Mouse (Mus musculus) megakaryocyte, embryonic 14.5 days (primary cell): ENCODE data around the gene Dach1. TPM values are rescaled to one million over a fixed set of nuclear protein-coding genes. Genes with fewer than 3 reads are reported as not detected.

ENCODE experiments used
- H3K27me3 ChIP-seq: replicated peaks from 2 replicates; pipeline ENCODE3; 2012; ENCODE audit warnings: inconsistent platforms
- H3K36me3 ChIP-seq: replicated peaks from 2 replicates; pipeline ENCODE3; 2012; ENCODE audit warnings: low read length, inconsistent platforms, mixed read lengths
- H3K4me1 ChIP-seq: 2 replicates; pipeline ENCODE4 v1.6.1; 2012; ENCODE audit warnings: inconsistent platforms
- H3K4me3 ChIP-seq: replicated peaks from 2 replicates; pipeline ENCODE3; 2012; ENCODE audit warnings: moderate library complexity, mild to moderate bottlenecking, inconsistent platforms
- H3K9me3 ChIP-seq: 2 replicates; pipeline ENCODE4 v1.6.1; 2012; ENCODE audit warnings: inconsistent platforms
- FLI1 ChIP-seq: IDR thresholded peaks from 2 replicates; pipeline ENCODE4 v1.6.1; 2012; ENCODE audit warnings: low read length, inconsistent platforms, mixed read lengths
- GATA1 ChIP-seq: IDR thresholded peaks from 3 replicates; pipeline ENCODE4 v1.6.1; 2012; ENCODE audit warnings: mixed read lengths, low read length, inconsistent platforms, borderline replicate concordance
- polyA plus RNA-seq: library from polyadenylated mRNA; stranded (reverse); fragments of >175 nt; gene quantifications from 2 replicates; pipeline ENCODE4 v1.2.3, GENCODE M21; 2012; ENCODE audit warnings: low replicate concordance; ENCODE audit not compliant: insufficient read depth

The Dach1 gene
- polyA plus RNA-seq, 1 experiment, result 0.49 TPM

DNA sequence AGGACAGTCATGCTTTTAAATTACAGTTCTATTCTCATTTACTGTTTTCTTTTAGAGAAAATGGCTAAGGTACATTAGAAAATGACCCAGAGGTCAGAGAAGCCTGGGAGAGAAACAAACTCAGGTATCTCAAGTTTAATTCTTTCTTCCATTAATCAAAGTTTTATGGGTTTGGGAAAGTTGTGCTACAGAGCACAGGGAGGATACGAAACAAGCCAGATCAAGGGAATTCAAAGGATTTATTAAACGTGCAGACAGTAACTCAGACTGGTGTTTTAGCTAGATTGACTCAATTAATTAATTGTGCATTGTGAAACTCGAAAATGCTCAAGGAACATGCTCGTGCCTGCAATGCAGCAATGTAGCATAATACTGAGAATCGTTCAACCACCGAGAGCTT, 186.9 kb downstream of the Dach1 start:
- no peak overlapping the region for H3K4me3 ChIP-seq
- H3K36me3 ChIP-seq, result no peaks in the 10 kb centered on the region
- H3K9me3 ChIP-seq, result no peaks in the 10 kb centered on the region
- no peaks in the 10 kb centered on the region for H3K27me3 ChIP-seq
- no peak for TF ChIP-seq GATA1
- no peak for TF ChIP-seq FLI1
- H3K4me1 ChIP-seq, result peaks cover 4% of the 10 kb centered on the region

DNA sequence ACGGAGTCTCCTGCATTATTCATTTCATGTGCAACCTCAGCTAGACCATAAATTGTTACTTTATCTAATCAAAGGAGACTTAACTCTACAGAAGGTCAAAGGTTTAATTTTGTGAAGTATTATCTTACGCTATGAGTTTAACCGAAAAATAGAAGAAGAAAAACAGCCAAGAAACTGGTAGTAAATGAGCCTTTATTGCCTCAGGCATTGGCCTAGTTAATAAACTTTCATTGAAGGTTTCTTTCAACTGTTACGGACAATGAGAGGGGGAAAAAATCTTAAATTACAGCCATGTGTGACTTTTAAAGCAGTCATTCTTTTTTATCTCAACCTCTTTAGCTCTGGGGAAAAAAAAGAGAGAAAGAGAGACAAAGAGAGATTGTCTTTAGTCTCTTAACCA, 188.7 kb downstream of the Dach1 start:
- Histone ChIP-seq H3K4me3 (no peak overlapping the region), H3K27me3 (no peaks in the 10 kb centered on the region), H3K4me1 (peaks cover 4% of the 10 kb centered on the region), H3K9me3 (no peaks in the 10 kb centered on the region), H3K36me3 (no peaks in the 10 kb centered on the region)
- TF ChIP-seq FLI1 (no peak), GATA1 (no peak)

DNA sequence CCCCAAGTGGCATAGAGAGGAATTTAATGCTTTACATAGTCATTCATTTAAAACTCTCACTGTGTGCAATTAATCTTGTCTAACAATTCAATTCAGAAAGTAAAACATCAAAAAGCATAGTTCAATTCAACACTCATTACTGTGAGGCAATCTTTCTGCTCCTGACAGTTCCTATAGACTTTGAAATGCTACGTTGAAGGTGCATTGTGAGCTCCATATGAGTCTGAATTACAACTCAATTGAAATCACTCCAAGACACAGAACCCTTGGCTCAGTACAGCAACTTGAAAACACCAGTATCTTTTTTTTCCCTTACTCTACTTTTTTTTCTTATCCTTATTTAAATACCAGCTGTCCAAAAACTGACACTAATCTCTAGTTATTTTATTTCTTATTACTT, 193.5 kb downstream of the Dach1 start:
- TF ChIP-seq FLI1 (no peak), GATA1 (no peak)
- H3K4me1 ChIP-seq, result no peaks in the 10 kb centered on the region
- no peaks in the 10 kb centered on the region for H3K36me3 ChIP-seq
- H3K4me3 ChIP-seq, result no peak overlapping the region
- no peaks in the 10 kb centered on the region for H3K27me3 ChIP-seq
- H3K9me3 ChIP-seq, result no peaks in the 10 kb centered on the region

DNA sequence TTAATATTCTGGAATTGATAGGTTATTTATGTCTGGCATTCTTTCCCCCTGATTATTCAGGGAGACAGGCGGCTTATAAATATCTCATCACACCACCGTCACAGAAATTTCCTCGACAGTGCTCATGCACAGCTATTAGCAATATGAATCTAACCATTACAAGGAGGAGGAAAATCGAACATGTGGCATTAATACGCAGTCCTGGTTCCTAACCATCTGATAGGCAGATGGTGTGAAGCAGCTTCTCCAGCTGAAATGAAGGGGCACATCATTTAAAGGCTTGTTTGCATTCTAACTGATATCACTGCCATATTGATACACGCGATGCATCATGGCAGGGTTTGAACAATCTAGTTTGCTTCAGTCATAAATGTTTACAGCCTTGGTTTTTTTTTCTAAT, 194.1 kb downstream of the Dach1 start:
- no peaks in the 10 kb centered on the region for H3K9me3 ChIP-seq
- H3K36me3 ChIP-seq, result no peaks in the 10 kb centered on the region
- no peak for TF ChIP-seq GATA1
- TF ChIP-seq FLI1, result no peak
- H3K4me3 ChIP-seq, result no peak overlapping the region
- H3K27me3 ChIP-seq, result no peaks in the 10 kb centered on the region
- no peaks in the 10 kb centered on the region for H3K4me1 ChIP-seq

DNA sequence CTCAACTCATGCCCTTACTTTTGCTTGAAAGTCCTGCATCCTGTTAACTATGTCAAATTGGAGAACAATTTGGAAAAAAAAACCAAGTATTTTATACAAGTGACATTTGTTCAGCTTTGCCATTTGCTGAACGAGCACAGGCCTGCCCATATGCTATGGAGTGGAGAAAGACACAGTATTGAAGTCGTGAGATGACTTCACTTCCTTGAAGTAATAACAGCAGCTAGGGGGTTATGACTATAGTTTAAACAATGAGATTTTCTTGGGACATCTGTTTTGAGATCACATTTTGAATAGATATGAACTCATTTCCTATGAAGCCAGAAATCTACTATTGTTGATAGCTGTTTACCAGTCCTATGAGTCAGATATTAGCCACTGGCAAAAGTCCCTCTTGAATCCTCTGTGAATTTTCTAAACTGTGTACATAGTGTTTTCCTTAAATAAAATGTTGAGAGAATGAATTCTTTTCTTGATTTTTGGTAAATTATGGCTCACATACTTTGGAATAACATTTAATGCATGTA, 205.0 kb downstream of the Dach1 start:
- no peak for TF ChIP-seq GATA1
- no peak for TF ChIP-seq FLI1
- Histone ChIP-seq H3K4me1 (no peaks in the 10 kb centered on the region), H3K27me3 (no peaks in the 10 kb centered on the region), H3K36me3 (no peaks in the 10 kb centered on the region), H3K9me3 (no peaks in the 10 kb centered on the region), H3K4me3 (no peak overlapping the region)

DNA sequence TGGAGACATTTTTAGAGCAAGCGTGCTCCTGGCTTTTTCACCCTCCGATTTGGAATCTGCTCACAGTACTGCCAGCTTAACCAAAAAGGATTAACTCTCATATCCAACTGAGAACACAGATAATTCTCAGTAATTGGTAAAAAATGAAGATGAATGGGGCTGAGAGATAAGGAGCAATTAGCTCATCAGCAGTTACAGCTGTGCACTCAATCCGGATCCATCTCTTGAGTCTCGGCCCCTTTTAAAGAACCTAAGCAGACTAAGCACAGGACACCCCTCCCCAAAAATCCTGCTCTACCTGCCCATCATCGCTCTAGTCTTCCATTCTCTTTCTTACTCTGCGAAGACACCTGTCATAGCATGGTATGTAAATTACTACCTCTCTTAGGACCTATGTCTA, 205.9 kb downstream of the Dach1 start:
- Histone ChIP-seq H3K36me3 (no peaks in the 10 kb centered on the region), H3K4me3 (no peak overlapping the region), H3K9me3 (no peaks in the 10 kb centered on the region), H3K4me1 (no peaks in the 10 kb centered on the region), H3K27me3 (no peaks in the 10 kb centered on the region)
- TF ChIP-seq GATA1, result no peak
- no peak for TF ChIP-seq FLI1

DNA sequence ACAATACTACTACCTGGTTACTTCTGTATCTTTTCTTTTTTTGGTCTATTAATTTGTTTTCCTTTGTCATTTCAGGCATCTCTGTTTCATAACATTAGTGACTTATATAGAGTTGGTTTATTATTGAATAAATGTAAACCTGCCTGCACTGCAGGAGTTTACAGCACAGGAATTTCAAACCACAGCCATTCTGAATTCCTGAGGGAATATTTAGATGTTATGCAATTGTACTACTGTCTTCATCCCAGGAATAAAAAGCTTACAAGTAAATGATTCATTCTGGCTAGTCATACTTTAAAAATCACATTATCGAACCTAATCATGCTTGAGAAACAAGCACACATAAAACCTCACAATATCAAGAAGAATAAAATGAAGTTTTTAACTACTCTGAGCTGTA, 213.2 kb downstream of the Dach1 start:
- Histone ChIP-seq H3K4me3 (no peak overlapping the region), H3K4me1 (no peaks in the 10 kb centered on the region), H3K36me3 (no peaks in the 10 kb centered on the region), H3K9me3 (no peaks in the 10 kb centered on the region), H3K27me3 (no peaks in the 10 kb centered on the region)
- TF ChIP-seq GATA1, result no peak
- no peak for TF ChIP-seq FLI1

DNA sequence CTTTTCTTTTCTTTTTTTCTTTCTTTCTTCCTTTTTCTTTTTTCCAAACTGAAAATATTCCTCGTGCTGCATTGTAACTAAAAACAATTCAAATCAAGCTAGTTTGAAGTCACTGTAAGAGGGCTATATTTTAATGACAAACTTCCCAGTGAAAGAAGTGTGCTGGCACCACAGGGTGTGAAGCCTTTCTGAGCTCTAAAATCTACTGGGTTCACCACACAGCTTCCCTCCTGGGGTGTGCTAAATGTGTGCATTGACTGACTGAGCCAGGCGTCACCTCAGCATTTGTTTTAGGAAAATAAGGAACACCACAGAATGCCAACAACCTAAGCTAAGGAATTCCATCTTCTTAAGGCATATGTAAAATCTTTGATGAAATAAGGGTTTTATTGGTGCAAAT, 224.1 kb downstream of the Dach1 start:
- no peak for TF ChIP-seq GATA1
- TF ChIP-seq FLI1, result no peak
- Histone ChIP-seq H3K4me3 (no peak overlapping the region), H3K4me1 (no peaks in the 10 kb centered on the region), H3K9me3 (no peaks in the 10 kb centered on the region), H3K36me3 (no peaks in the 10 kb centered on the region), H3K27me3 (no peaks in the 10 kb centered on the region)

DNA sequence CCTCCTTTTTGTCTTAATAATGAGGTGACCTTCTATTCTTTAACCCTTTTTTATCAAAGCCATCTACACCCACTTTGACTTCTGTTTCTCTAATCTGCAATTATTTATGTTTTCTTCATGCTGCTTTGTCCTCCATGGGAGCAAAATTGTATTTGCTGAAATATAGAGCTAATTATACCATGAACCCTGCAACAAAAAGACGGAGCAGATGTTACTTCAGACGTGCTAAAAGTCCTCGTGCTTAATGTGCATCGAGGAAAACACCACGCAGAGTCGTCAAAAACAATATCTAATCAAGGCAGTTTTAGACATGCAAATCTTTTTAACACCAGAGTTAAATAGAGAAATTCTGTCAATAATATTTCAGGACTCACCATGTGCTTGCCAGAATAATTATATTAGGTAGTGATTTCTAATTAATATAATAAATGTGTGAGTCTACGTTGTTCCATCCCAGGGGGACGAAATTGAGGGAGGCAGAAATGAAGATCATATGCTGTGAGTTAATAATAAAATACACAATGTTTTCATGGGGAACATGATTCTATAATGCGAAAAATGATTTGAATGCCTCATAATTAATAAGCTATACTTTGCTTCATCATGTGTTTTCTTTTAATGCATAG, 224.8 kb downstream of the Dach1 start:
- no peaks in the 10 kb centered on the region for H3K9me3 ChIP-seq
- TF ChIP-seq FLI1, result no peak
- TF ChIP-seq GATA1, result no peak
- H3K4me1 ChIP-seq, result no peaks in the 10 kb centered on the region
- H3K4me3 ChIP-seq, result no peak overlapping the region
- no peaks in the 10 kb centered on the region for H3K27me3 ChIP-seq
- no peaks in the 10 kb centered on the region for H3K36me3 ChIP-seq

DNA sequence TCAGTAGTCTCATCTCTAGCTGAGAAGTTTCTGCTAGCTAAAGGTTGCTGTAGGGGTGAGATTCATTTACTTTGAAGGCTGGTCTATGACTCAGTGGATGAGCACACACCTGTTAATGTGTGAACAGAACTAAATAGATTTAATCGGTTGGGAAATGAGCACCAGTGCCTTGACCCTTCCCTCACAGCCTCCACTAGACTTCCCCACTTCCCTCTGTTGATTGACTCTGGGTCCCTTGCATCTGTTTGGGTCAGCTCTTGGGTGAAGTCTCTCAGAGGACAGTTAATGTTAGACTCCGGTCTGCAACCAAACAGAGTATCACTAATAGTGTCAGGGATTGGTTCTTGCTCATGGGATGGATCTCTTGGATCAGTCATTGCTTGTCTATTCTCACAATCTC, 227.2 kb downstream of the Dach1 start:
- TF ChIP-seq FLI1 (no peak), GATA1 (no peak)
- H3K9me3 ChIP-seq, result no peaks in the 10 kb centered on the region
- H3K36me3 ChIP-seq, result no peaks in the 10 kb centered on the region
- H3K4me3 ChIP-seq, result no peak overlapping the region
- H3K4me1 ChIP-seq, result no peaks in the 10 kb centered on the region
- H3K27me3 ChIP-seq, result no peaks in the 10 kb centered on the region

DNA sequence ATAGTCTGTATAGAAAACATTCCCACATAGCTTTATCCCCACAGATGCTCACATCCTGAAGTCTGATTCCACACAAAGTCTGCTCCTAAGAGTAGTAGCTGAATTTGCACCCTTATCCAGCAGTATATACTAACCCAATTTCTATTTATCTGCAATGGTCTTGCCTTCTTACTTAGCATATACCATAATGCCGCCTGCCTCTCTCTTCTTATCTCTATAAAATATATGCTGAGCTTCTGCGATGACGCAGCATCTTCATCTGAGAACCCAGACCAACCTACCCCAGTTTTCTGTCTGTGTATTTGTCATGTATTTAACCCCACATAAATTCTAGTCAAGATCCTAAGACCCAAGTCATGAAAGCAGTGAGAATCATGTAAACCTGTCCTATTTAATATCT, 272.9 kb downstream of the Dach1 start:
- Histone ChIP-seq H3K4me3 (no peak overlapping the region), H3K4me1 (no peaks in the 10 kb centered on the region), H3K9me3 (no peaks in the 10 kb centered on the region), H3K36me3 (no peaks in the 10 kb centered on the region), H3K27me3 (no peaks in the 10 kb centered on the region)
- no peak for TF ChIP-seq GATA1
- TF ChIP-seq FLI1, result no peak
